Mouse (Mus musculus) liver, adult 2 months (tissue): ENCODE measurements around the gene Dgkg.

Source experiments
- CTCF ChIP-seq: fragments of 200-500 bp; IDR thresholded peaks from 2 replicates; pipeline ENCODE4 v1.5.1; 2011; ENCODE audit warnings: low read depth, low read length, control low read depth
- POLR2A ChIP-seq: fragments of 200-500 bp; IDR thresholded peaks from 2 replicates; pipeline ENCODE4 v1.6.1; 2011; ENCODE audit warnings: low read length, control low read depth; ENCODE audit not compliant: insufficient read depth; ENCODE audit errors: extremely low read depth

DNA sequence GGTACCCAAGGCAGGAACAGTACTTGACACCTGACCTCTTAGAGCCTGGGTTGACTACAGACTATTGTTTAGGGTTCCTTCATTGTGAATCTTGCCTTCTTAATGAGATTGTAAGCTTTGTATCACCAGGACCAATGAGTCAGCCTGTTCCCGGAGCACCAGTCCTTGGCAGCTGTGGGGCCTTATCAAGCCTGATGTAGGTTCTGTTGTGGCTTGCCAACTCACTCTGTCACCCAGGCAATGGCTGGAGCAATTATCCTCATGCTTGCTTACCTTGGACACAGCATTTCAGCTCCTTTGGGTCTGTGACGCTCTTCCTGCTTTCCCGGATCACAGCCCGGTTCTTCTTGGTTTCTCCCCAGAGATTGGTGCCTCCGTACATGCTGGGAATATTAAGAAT lies 157.1 kb downstream of the Dgkg start:
- no peak for TF ChIP-seq CTCF
- TF ChIP-seq POLR2A, result no peak
